Mouse (Mus musculus): Measurements from ENCODE around the gene Tmem161a.
A peak's percentile ranks its signal among the peaks of the same experiment; 100 is the strongest.

Gene Tmem161a

DNA sequence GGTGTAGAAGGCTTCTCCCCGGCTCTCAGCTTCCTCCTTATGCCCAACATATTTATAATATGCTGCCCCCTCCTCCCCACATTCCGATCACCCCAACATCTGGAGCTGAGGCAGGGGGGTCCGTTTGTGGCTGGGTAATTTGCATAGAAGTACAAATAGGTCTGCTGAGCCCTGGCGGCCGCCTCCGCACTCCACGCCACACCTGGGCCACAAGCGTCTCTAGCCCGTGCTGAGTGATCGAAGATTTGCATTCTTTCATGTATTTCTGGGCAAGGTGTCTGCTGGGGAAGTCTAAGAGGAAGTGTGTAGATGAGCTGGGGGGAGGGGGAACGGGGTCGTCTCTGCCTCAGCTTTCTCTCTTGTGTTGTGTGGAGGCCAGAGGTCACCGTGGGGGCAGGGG, 12.1 kb upstream of the Tmem161a start:
- DNase-seq (ENCODE audit: low read depth, low spot score), result peak; percentile 58

DNA sequence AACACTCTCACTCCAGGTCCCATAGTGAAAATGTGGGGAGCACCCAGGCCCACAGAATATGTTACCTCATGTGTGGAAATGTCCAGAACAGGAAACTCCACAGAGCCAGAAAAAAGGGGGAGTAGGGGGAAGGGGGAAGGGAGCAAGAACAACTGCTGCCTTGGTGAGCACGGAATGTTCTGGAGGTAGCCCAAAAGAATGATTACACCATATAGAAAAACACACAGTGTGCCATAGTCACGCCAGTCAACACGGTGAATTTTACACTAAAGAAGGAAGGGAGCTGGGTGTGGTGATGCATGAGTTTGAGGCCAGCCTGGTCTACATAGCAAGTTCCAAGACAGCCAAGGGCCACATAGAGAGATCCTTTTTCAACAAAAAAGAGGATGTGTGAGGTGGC, 8.8 kb upstream of the Tmem161a start:
- no peak for DNase-seq (ENCODE audit: low read depth, low spot score)

DNA sequence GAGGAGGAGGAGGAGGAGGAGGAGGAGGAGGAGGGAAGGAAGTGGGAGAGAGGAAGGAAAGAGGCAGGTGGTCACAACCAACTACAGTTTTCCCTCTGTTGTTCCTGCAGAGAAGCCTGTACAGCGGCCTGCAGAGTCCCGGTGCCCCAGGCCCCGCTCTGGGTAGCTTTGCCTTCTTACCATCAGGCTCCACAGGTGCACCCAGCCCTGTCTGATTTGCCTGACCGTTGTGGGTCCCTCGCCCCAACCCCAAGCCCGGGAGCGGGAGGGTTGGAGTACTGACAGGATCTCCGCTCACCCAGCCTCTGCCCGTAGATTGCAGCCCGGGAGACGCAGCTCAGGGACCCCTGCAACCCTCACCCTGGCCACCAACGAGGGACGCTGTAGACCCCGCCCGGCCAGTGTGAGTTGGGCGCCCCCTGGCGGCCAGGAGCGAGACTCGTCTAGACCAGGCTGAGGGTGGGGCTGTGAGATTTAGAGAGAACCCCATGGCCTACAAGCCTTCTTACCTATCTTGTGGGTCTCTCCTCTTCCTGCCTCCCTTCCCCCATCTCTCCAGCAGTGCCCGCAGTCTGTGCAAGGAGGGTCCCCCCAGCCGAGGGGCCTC, 5.5 kb upstream of the Tmem161a start:
- peak; percentile 87 for DNase-seq (ENCODE audit: low read depth, low spot score)

- no peak for DNase-seq (ENCODE audit: low read depth, low spot score)
Observed at GRCm38 (mm10) chr8:70170116-70170515, 2.0 kb upstream of the Tmem161a start.

GRCm38 (mm10) chr8:70170748-70171147, 1.4 kb upstream of the Tmem161a start:
- no peak for DNase-seq (ENCODE audit: low read depth, low spot score)

GRCm38 (mm10) chr8:70171240-70171639, 916 bp upstream of the Tmem161a start:
- DNase-seq (ENCODE audit: low read depth, low spot score), result no peak

- no peak for DNase-seq (ENCODE audit: low read depth, low spot score)
Observed at GRCm38 (mm10) chr8:70173320-70173719, 1.2 kb downstream of the Tmem161a start.

DNA sequence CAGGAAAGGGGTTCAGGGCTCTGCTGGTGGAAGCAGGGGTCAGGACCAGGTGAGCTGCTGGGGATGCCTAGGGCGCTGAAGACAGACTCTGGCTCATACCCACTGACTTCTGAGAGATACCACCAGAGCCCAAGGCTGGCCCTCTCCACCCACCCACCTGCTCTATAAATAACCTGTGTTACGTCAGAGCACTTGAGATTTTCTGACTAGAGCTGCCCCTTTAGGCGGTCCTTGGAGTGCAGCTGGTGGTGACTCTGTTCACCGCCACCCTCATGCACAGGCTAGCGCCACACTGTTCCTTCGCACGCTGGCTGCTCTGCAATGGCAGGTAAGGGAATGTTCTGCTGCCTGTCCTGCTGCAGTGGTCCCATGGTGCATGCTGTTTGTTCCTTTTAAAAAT, 1.9 kb downstream of the Tmem161a start:
- DNase-seq (ENCODE audit: low read depth, low spot score), result no peak

- no peak for DNase-seq (ENCODE audit: low read depth, low spot score)
Observed at GRCm38 (mm10) chr8:70178231-70178630, 6.1 kb downstream of the Tmem161a start.

DNA sequence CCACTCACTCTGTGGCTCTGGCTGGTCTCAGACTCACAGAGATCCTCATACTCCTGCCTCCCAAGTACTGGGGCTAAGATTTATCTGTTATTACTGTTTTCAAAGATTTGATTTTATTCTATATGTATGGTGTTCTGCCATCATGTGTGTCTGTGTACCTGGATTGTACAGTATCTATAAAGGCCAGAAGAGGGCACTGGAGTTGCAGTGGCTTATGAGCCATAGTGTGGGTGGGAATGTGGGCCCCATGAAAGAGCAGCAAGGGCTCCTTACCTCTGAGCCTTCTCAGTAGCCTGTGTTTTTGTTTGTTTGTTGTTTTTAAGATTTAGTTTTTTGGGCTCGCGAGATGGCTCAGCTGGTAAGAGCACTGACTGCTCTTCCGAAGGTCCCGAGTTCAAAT, 6.9 kb downstream of the Tmem161a start:
- peak; percentile 42 for DNase-seq (ENCODE audit: low read depth, low spot score)

- no peak for DNase-seq (ENCODE audit: low read depth, low spot score)
Observed at GRCm38 (mm10) chr8:70181212-70181902, 9.2 kb downstream of the Tmem161a start.

DNA sequence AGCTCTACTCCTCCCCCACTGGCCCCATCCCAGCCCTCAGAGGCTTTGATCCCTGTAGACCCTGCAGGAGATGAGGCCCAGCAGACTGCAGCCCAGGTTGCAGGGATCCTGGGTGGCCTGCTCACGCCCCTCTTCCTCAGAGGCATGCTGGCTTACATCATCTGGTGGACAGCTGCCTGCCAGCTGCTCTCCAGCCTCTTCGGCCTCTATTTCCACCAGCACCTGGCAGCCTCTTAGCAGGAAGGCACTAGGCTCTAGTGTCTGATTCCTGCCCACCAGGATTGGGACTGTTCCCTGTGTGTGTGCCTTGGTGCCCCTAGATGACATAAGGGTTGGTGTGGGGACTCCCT, 9.7 kb downstream of the Tmem161a start:
- no peak for DNase-seq (ENCODE audit: low read depth, low spot score)

DNA sequence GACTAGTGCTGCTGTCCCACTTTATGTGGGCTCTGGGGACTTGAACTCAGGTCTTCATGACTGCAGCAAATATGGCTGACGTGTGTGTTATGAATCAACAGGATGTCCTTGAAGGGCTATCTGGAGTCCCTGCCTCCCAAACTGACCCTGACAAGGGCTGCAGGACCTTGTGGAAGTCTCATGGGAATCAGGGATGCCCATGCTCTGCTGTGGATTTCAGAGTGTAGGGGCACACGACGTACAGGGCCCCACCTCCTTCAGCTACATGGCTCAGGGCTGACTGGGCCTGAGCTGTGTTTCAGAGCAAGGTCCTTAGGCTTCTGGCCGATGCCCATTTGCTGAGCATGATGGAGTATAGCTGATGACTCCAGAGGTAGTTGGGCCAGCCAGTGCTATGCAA, 11.0 kb downstream of the Tmem161a start:
- no peak for DNase-seq (ENCODE audit: low read depth, low spot score)

DNA sequence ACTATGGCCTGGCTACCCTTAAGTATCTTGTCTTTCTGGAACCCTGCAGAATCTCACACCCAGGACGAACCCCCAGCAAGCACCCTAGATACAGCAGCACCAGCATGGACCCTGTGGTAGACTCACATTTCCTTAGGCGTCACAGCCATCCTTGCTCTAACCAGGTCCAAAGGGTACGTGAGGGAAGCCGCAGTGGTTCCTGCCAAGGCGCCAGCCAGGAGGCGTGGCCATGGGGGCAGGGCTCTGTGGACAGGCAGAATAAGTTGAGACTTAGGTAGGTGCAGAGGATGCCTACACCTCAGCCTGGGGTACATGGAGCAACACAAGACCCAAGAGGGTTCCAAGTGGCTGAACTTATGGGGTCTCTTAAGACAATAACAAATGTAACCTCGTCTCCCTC, 16.6 kb downstream of the Tmem161a start:
- no peak for DNase-seq (ENCODE audit: low read depth, low spot score)

DNA sequence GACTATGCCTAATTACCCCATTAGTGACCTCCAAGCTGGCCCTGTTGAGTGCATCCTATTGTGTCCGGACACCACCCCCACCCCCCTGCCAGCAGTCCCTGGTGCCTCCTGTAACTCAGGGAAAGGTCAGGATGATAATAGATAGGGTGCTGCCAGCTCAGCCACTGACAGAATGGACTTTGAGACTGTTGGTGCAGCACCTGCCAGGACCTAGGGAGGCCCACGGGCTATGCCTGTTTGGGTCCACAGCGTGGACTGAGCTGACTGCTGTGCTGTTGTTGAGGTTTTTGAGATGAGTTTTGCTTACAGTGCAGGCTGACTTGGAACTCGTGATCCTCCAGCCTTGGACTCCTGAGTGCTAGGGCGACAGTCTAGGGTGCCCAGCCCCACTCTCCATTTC, 21.1 kb downstream of the Tmem161a start:
- DNase-seq (ENCODE audit: low read depth, low spot score), result no peak

DNA sequence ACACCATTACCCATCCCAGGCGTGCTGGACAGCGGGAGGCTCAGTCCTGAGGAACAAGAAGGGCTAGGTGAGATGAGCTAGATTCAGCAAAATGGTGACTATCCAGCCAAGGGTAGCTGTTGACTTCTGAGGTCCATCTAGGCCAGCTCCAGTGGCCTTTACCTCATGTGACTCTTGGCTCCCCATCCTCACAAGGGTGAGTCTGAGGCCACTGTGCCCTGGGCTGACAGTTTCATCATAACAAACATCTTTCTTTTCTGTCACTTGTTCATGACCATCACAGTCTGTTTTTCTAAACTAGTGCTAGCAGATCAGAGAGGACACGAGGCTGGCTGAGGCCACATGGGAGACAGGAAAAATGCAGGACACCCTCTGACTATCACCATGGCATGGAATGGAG, 22.0 kb downstream of the Tmem161a start:
- no peak for DNase-seq (ENCODE audit: low read depth, low spot score)

GRCm38 (mm10) chr8:70195762-70196161, 23.6 kb downstream of the Tmem161a start:
- DNase-seq (ENCODE audit: low read depth, low spot score), result no peak

- no peak for DNase-seq (ENCODE audit: low read depth, low spot score)
Observed at GRCm38 (mm10) chr8:70197603-70198002, 25.4 kb downstream of the Tmem161a start.

GRCm38 (mm10) chr8:70200098-70200681, 28.0 kb downstream of the Tmem161a start:
- peak; percentile 38 for DNase-seq (ENCODE audit: low read depth, low spot score)

GRCm38 (mm10) chr8:70201417-70201816, 29.3 kb downstream of the Tmem161a start:
- DNase-seq (ENCODE audit: low read depth, low spot score), result no peak

DNA sequence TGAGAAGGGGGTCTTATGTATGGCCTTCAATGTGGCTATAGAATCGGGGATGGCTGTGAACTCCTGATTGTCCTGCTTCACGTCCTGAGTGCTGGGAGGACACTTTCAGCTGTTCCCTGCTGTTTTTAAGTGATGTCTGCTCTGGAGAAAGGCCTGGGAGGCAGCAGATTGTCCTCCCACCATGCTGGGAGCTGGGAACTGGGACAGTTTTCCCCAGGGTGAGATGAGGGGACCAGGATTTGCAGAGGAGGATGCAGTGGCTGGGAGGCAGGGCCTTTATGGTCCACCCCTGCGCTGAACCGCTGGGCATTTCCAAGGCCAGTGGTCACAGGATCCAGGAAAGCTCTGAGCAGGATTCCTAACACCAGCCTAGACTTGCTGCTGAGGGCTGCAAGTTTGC, 30.9 kb downstream of the Tmem161a start:
- no peak for DNase-seq (ENCODE audit: low read depth, low spot score)

DNA sequence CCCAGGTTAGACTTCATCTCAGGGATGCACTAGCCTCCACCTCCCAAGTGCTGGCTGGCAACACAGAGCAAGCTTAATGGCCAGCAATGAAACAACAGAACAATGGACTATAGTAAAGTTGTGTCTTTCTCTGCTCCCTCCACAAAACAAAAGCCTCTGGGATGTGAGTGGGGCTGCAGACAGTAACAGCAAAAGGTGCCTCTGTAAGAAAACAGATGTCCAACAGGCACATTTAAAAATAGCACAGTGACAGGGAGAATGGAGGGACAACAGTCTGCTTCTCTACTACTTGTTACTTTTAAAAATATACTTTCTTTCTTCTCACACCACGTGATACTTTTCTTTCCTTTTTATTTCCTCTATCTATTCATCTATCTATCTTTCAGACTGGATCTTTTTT, 32.6 kb downstream of the Tmem161a start:
- DNase-seq (ENCODE audit: low read depth, low spot score), result no peak

- no peak for DNase-seq (ENCODE audit: low read depth, low spot score)
Observed at GRCm38 (mm10) chr8:70208130-70208529, 36.0 kb downstream of the Tmem161a start.
